Mouse (Mus musculus) heart, embryonic 10.5 days (tissue): ENCODE results near the gene Mapk8ip3. TPM values are rescaled to one million over a fixed set of nuclear protein-coding genes. Genes with fewer than 3 reads are reported as not detected.

Source experiments
- DNase-seq: peaks from one replicate; pipeline ENCODE4 v3.0.0-alpha.2; 2017; ENCODE audit warnings: low spot score
- H3K27ac ChIP-seq: fragments of 300-500 bp; sonication (generic); 2 replicates; pipeline ENCODE4 v1.5.1; 2016; ENCODE audit warnings: mild to moderate bottlenecking
- H3K27me3 ChIP-seq: fragments of 300-500 bp; sonication (generic); 2 replicates; pipeline ENCODE4 v1.6.1; 2016; ENCODE audit warnings: mild to moderate bottlenecking; ENCODE audit not compliant: poor library complexity, insufficient read depth, severe bottlenecking
- H3K36me3 ChIP-seq: fragments of 300-500 bp; sonication (generic); 2 replicates; pipeline ENCODE4 v1.6.1; 2016; ENCODE audit warnings: mild to moderate bottlenecking, moderate library complexity
- H3K4me1 ChIP-seq: fragments of 300-500 bp; sonication (generic); 2 replicates; pipeline ENCODE4 v1.6.1; 2016; ENCODE audit warnings: mild to moderate bottlenecking
- H3K4me3 ChIP-seq: fragments of 300-500 bp; sonication (generic); 2 replicates; pipeline ENCODE4 v1.5.1; 2016; ENCODE audit warnings: mild to moderate bottlenecking, moderate library complexity
- H3K9me3 ChIP-seq: fragments of 300-500 bp; sonication (generic); 2 replicates; pipeline ENCODE4 v1.6.1; 2016; ENCODE audit warnings: mild to moderate bottlenecking, moderate library complexity
- WGBS: fragments of 180-500 bp; shearing (Covaris S2); methylation state at CpG from one replicate; pipeline ENCODE4 v1.1.7; 2016; 5-methylcytosine and 5-hydroxymethylcytosine counted together
- polyA plus RNA-seq: library from polyadenylated mRNA; unstranded; fragments of >200 nt; fragmentation: Nextera tagmentation; extraction: Ambion mirVana; gene quantifications from 2 replicates; pipeline ENCODE4 v1.2.1, GENCODE M21; 2016

The Mapk8ip3 gene
- polyA plus RNA-seq, 1 experiment from 2014 or later: 36.3 TPM

DNA sequence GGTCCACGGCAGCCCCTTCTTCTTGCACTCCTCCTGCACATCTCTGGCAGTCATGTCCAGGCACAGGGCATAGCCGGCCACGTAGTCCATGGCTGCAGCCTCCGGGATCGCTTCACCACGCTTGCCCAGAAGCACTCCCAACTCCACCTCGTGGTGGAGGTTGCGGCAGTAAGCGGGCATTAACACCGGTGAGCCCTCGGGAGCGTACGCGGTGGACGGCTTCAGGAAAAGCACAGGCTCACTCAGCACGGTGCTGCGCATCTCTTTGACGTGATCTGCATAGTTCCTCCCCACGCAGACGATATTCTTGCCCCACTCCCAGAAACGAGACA, 87.1 kb downstream of the Mapk8ip3 start:
- Histone ChIP-seq H3K36me3 (peaks cover 15% of the 10 kb centered on the region; the same call in 1 of the 2 replicates), H3K27ac (peak overlapping the region; percentile 96), H3K9me3 (no peaks in the 10 kb centered on the region), H3K4me1 (peaks cover 21% of the 10 kb centered on the region), H3K27me3 (peaks cover 11% of the 10 kb centered on the region), H3K4me3 (peak overlapping the region; percentile 85)
- WGBS: under 1% methylated on average over 21 of the region's 21 CpGs
- DNase-seq: no peak

DNA sequence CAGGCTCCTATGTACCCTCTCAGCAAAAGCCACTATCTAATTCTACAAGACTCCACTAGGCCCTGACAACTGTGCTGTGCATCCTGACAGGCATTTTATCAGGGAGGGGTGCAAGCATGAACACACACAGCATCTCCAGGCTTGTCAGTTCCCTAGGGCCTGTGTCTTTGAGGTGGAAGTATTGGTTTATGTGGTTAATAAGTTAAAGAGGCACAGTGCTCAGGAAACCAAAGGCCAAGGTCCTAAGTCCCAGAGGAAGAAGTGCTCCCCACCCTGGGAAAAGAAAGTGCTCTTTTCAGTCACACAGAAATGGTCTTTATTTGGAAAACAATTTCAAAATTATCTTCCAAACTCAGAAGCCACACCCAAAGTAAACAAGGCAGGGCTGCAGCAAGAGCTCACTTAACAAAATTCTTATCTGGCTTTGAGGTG, 88.2 kb downstream of the Mapk8ip3 start:
- H3K4me3 ChIP-seq: peak overlapping the region; percentile 85
- H3K4me1 ChIP-seq: peaks cover 21% of the 10 kb centered on the region
- H3K36me3 ChIP-seq: peaks cover 9% of the 10 kb centered on the region; the same call in 1 of the 2 replicates
- H3K9me3 ChIP-seq: no peaks in the 10 kb centered on the region
- peaks cover 18% of the 10 kb centered on the region for H3K27me3 ChIP-seq
- H3K27ac ChIP-seq: peak overlapping the region; percentile 96; the same call in 1 of the 2 replicates
- peak; percentile 83 for DNase-seq

DNA sequence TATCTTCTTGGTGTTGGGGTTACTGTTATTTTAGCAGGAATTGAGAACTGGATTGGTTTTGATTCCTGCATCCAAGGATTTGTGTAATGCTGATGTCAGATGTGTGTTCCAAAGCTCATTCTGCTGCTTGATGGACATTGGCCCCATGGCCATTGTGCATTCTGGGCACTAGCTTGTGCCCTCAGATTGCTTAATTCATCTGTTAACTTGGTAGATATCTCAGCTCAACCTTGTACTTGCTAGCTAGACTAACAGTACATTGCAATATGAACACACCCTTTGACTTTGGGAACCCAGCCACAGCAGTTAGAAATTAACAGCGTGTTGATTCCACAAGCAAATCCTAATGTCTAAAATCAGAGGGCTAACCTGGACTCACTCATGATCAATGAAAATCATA, 89.4 kb downstream of the Mapk8ip3 start:
- H3K36me3 ChIP-seq: no peaks in the 10 kb centered on the region
- H3K27me3 ChIP-seq: peaks cover 18% of the 10 kb centered on the region
- no peaks in the 10 kb centered on the region for H3K9me3 ChIP-seq
- no peak for DNase-seq
- H3K4me3 ChIP-seq: no peak overlapping the region
- H3K4me1 ChIP-seq: peaks cover 21% of the 10 kb centered on the region
- WGBS: 89% methylated on average over 1 of the region's 1 CpGs
- no peak overlapping the region for H3K27ac ChIP-seq

DNA sequence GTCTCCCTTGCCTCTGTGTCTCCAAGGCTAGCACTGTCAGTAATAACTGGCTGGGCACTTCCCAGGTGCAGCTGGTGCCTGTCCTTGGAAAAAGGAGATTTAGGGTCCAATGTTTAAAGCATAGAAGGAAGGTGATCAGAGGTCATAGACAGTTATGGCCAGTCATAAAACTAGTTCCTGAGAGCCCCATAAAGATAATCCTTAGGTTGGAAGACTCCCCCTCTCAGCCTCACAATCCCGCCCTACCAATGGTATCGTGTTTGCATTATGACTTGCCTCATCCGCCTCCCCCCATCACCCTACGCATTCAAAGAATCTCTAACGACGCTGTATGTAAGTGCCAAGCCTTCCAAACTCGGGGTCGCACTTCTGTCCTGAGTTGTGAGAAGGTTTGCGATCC, 92.3 kb downstream of the Mapk8ip3 start:
- 47% methylated on average over 9 of the region's 9 CpGs for WGBS
- no peak overlapping the region for H3K4me3 ChIP-seq
- no peak for DNase-seq
- peaks cover 14% of the 10 kb centered on the region for H3K27me3 ChIP-seq
- H3K27ac ChIP-seq: no peak overlapping the region
- H3K36me3 ChIP-seq: no peaks in the 10 kb centered on the region
- H3K9me3 ChIP-seq: no peaks in the 10 kb centered on the region
- peaks cover 10% of the 10 kb centered on the region for H3K4me1 ChIP-seq

DNA sequence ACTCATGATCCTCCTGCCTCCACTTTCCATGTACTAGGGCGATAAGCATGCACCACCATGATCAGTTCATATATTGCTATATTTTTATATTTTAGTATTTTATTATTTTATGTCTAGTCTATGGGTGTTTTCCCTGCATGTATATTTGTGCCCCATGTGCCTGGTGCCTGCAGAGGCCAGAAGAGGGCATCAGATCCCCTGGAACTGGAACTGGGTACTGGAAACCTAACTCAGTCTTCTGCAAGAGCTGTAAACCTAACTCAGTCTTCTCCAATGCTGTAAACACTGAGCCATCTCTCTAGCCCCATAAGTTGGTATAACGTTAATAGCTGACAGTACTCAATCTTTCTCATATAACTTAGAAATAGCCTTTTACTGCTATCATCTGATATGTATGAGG, 94.1 kb downstream of the Mapk8ip3 start:
- H3K9me3 ChIP-seq: no peaks in the 10 kb centered on the region
- no peak overlapping the region for H3K4me3 ChIP-seq
- no peaks in the 10 kb centered on the region for H3K4me1 ChIP-seq
- H3K27ac ChIP-seq: no peak overlapping the region
- H3K27me3 ChIP-seq: peaks cover 14% of the 10 kb centered on the region
- 54% methylated on average over 2 of the region's 2 CpGs for whole genome bisulfite sequencing
- DNase-seq: no peak
- no peaks in the 10 kb centered on the region for H3K36me3 ChIP-seq

Other genes with a start within 250 kb of the Mapk8ip3 start
- 0.54 and 1.5 TPM in 2 replicates for gene Syngr3, start 247.0 kb downstream of the Mapk8ip3 start, polyA plus RNA-seq
- gene Gfer, start 240.8 kb downstream of the Mapk8ip3 start, polyA plus RNA-seq: 38.3 and 49.4 TPM in 2 replicates
- gene Noxo1, start 240.7 kb downstream of the Mapk8ip3 start, polyA plus RNA-seq: 0.78 and 0.79 TPM in 2 replicates
- gene Tbl3, start 229.3 kb downstream of the Mapk8ip3 start, polyA plus RNA-seq: 79.1 and 100 TPM in 2 replicates
- gene Rnf151, start 218.9 kb downstream of the Mapk8ip3 start, polyA plus RNA-seq: 0.20 and 0.33 TPM in 2 replicates
- gene Rps2, start 218.9 kb downstream of the Mapk8ip3 start, polyA plus RNA-seq: 1,171 and 1,258 TPM in 2 replicates
- gene Ndufb10, start 212.5 kb downstream of the Mapk8ip3 start, polyA plus RNA-seq: 342 and 383 TPM in 2 replicates
- gene Rpl3l, start 209.2 kb downstream of the Mapk8ip3 start, polyA plus RNA-seq: 0.39 and 1.3 TPM in 2 replicates
- 17.8 and 19.7 TPM in 2 replicates for gene Msrb1, start 200.3 kb downstream of the Mapk8ip3 start, polyA plus RNA-seq
- 0.51 and 0.80 TPM in 2 replicates for gene Hs3st6, start 184.0 kb downstream of the Mapk8ip3 start, polyA plus RNA-seq
- gene Meiob, start 132.7 kb downstream of the Mapk8ip3 start, polyA plus RNA-seq: not detected in 2 replicates
- 38.9 and 49.0 TPM in 2 replicates for gene Hagh, start 96.8 kb downstream of the Mapk8ip3 start, polyA plus RNA-seq
- 31.4 and 37.8 TPM in 2 replicates for gene Fahd1, start 86.6 kb downstream of the Mapk8ip3 start, polyA plus RNA-seq
- gene Igfals, start 71.0 kb downstream of the Mapk8ip3 start, polyA plus RNA-seq: 0.21 and 0.85 TPM in 2 replicates
- gene Nubp2, start 50.6 kb downstream of the Mapk8ip3 start, polyA plus RNA-seq: 59.1 and 71.0 TPM in 2 replicates
- 31.1 and 36.1 TPM in 2 replicates for gene Spsb3, start 50.3 kb downstream of the Mapk8ip3 start, polyA plus RNA-seq
- gene Eme2, start 41.9 kb downstream of the Mapk8ip3 start, polyA plus RNA-seq: 25.6 and 28.0 TPM in 2 replicates
- gene Mrps34, start 41.9 kb downstream of the Mapk8ip3 start, polyA plus RNA-seq: 109 and 117 TPM in 2 replicates
- 30.5 and 41.4 TPM in 2 replicates for gene Nme3, start 40.5 kb downstream of the Mapk8ip3 start, polyA plus RNA-seq
- 212 and 255 TPM in 2 replicates for gene Jpt2, start 23.7 kb upstream of the Mapk8ip3 start, polyA plus RNA-seq
- 6.2 and 7.2 TPM in 2 replicates for gene Cramp1l, start 78.8 kb upstream of the Mapk8ip3 start, polyA plus RNA-seq
- 18.4 and 19.1 TPM in 2 replicates for gene Ift140, start 79.1 kb upstream of the Mapk8ip3 start, polyA plus RNA-seq
- 12.2 and 15.9 TPM in 2 replicates for gene Tmem204, start 146.6 kb upstream of the Mapk8ip3 start, polyA plus RNA-seq
- gene Telo2, start 179.0 kb upstream of the Mapk8ip3 start, polyA plus RNA-seq: 35.2 and 45.2 TPM in 2 replicates
- gene Ptx4, start 183.8 kb upstream of the Mapk8ip3 start, polyA plus RNA-seq: 0.08 and 0.15 TPM in 2 replicates
- gene Clcn7, start 196.4 kb upstream of the Mapk8ip3 start, polyA plus RNA-seq: 20.5 and 21.7 TPM in 2 replicates
- not detected in 2 replicates for gene Ccdc154, start 225.5 kb upstream of the Mapk8ip3 start, polyA plus RNA-seq
- gene Gm38655, start 238.5 kb upstream of the Mapk8ip3 start, polyA plus RNA-seq: 0.54 TPM in 1 of 2 replicates, not detected in the other
- 27.3 and 34.6 TPM in 2 replicates for gene BC003965, start 247.6 kb upstream of the Mapk8ip3 start, polyA plus RNA-seq